8 mouse cellular contexts compared by ENCODE assay signal in the genomic region with DNA sequence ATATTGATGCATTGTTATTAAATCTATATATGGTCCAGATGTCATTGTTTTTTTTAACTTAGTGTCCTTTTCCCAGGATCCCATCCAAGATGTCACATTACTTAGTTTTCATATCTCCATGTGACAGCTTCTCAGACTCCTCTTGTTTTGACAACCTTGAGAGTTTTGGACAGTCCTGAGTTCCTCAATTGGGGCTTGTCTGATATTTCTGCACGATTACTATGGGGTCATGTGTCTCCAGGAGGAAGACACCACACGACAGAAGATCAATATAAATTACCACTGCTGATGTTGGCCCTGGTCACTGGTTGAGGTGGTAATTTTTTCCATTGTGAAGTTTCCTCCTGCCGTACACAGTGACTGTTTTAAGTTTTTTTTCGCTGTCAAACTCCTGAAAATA. TPM values are rescaled to one million over a fixed set of nuclear protein-coding genes. Genes with fewer than 3 reads are reported as not detected.
DNase-seq lines count a peak whose midpoint lies in the region; ATAC-seq and TF ChIP-seq lines count a peak whose summit lies in the region.

No protein-coding gene starts in this region.

- intact Hi-C loops in left cerebral cortex, adult 2 months (cut with DNase I) = no loop called here

- H3K27me3 ChIP-seq in embryonic facial prominence, embryonic 14.5 days (replicated peaks; ENCODE audit: control insufficient read depth, insufficient read depth, low read length) = peaks cover 10% of the 10 kb centered on the region
- H3K27me3 ChIP-seq in limb, embryonic 12.5 days = peaks cover 51% of the 10 kb centered on the region
- H3K27me3 ChIP-seq in neural tube, embryonic 15.5 days (replicated peaks) = peaks cover 44% of the 10 kb centered on the region

- H3K4me3 ChIP-seq in left cerebral cortex, adult 2 months = peak overlapping the region; percentile 74
- H3K4me3 ChIP-seq in embryonic facial prominence, embryonic 14.5 days (ENCODE audit: low read depth, low read length) = peak overlapping the region; percentile 74
- H3K4me3 ChIP-seq in limb, embryonic 12.5 days (replicated peaks) = peak overlapping the region; percentile 56
- peak overlapping the region; percentile 47 for H3K4me3 ChIP-seq in neural tube, embryonic 15.5 days (replicated peaks)

- peaks cover 11% of the 10 kb centered on the region for H3K4me1 ChIP-seq in embryonic facial prominence, embryonic 14.5 days (ENCODE audit: control insufficient read depth, insufficient read depth, low read length)
- peaks cover 11% of the 10 kb centered on the region; the same call in 1 of the 2 replicates for H3K4me1 ChIP-seq in limb, embryonic 12.5 days (replicated peaks)
- H3K4me1 ChIP-seq in neural tube, embryonic 15.5 days = peaks cover 19% of the 10 kb centered on the region

- H3K9ac ChIP-seq in embryonic facial prominence, embryonic 14.5 days (ENCODE audit: low read depth, low read length) = peak overlapping the region; percentile 71
- peak overlapping the region; percentile 42; the same call in 1 of the 2 replicates for H3K9ac ChIP-seq in limb, embryonic 12.5 days (replicated peaks)
- no peak overlapping the region for H3K9ac ChIP-seq in neural tube, embryonic 15.5 days (replicated peaks)

- DNase-seq in left cerebral cortex, adult 2 months (ENCODE audit: extremely low spot score in 1 of 2, low spot score in 2 of 2) = no peak
- no peak for DNase-seq in left cerebral cortex, adult 8-10 months (ENCODE audit: low spot score in 2 of 2)
- DNase-seq in embryonic facial prominence, embryonic 14.5 days (ENCODE audit: low spot score) = no peak
- no peak for DNase-seq in lung, postnatal 36 days

- no peak overlapping the region; the same call in 1 of the 2 replicates for H3K27ac ChIP-seq in left cerebral cortex, adult 2 months
- no peak overlapping the region for H3K27ac ChIP-seq in embryonic facial prominence, embryonic 14.5 days (replicated peaks; ENCODE audit: low read depth, low read length)
- H3K27ac ChIP-seq in limb, embryonic 12.5 days = no peak overlapping the region
- H3K27ac ChIP-seq in neural tube, embryonic 15.5 days (replicated peaks) = no peak overlapping the region

- 2% methylated on average over 4 of the region's 4 CpGs for WGBS in embryonic facial prominence, embryonic 14.5 days
- under 1% methylated on average over 4 of the region's 4 CpGs for WGBS in limb, embryonic 12.5 days
- WGBS in neural tube, embryonic 15.5 days = 2% methylated on average over 4 of the region's 4 CpGs

- no peak for TF ChIP-seq CTCF in left cerebral cortex, adult 2 months (IDR thresholded peaks at IDR 0.05)

- H3K9me3 ChIP-seq in embryonic facial prominence, embryonic 14.5 days (ENCODE audit: control insufficient read depth, low read length) = no peaks in the 10 kb centered on the region
- H3K9me3 ChIP-seq in limb, embryonic 12.5 days = no peaks in the 10 kb centered on the region
- no peaks in the 10 kb centered on the region for H3K9me3 ChIP-seq in neural tube, embryonic 15.5 days (replicated peaks)

- H3K36me3 ChIP-seq in embryonic facial prominence, embryonic 14.5 days (ENCODE audit: control insufficient read depth, insufficient read depth, low read length) = no peaks in the 10 kb centered on the region
- H3K36me3 ChIP-seq in limb, embryonic 12.5 days = no peaks in the 10 kb centered on the region
- H3K36me3 ChIP-seq in neural tube, embryonic 15.5 days = no peaks in the 10 kb centered on the region

- no peak for ATAC-seq in embryonic facial prominence, embryonic 14.5 days (ENCODE audit: low read depth)
- ATAC-seq in limb, embryonic 12.5 days (ENCODE audit: insufficient number of reproducible peaks, insufficient read depth, low FRiP score, low TSS enrichment, low read depth) = 0 out of 2 replicates have a peak, but pooled peaks have one; percentile 43
- no peak for ATAC-seq in neural tube, embryonic 15.5 days (ENCODE audit: low FRiP score)
- no peak; the same call in 1 of the 2 replicates for ATAC-seq in monocyte, adult 5-6 weeks (replicated peaks; ENCODE audit: insufficient number of reproducible peaks, low FRiP score, low TSS enrichment, poor library complexity, severe bottlenecking)
- ATAC-seq in frontal cortex, adult (ENCODE audit: low TSS enrichment) = no peak

- H3K4me2 ChIP-seq in embryonic facial prominence, embryonic 14.5 days (ENCODE audit: low read depth, low read length) = peak overlapping the region; percentile 99
- peak overlapping the region; percentile 90 for H3K4me2 ChIP-seq in limb, embryonic 12.5 days
- H3K4me2 ChIP-seq in neural tube, embryonic 15.5 days = peak overlapping the region; percentile 96

RNA-seq across cellular contexts. Expression of a gene that starts 0.4 kb away (rescaled TPM):
- 10 to 100 TPM; 40.4 to 50.7 TPM for total RNA-seq in left cerebral cortex, adult 2 months (2021)
- 10 to 100 TPM; 33.7 to 40.5 (median 36.4) TPM for total RNA-seq in left cerebral cortex, adult 8-10 months (2022)
- polyA plus RNA-seq in embryonic facial prominence, embryonic 14.5 days (2014; fragmentation: Nextera tagmentation; extraction: Ambion mirVana) = 27.6 and 30.2 TPM in 2 replicates
- 6.2 and 7.0 TPM in 2 replicates for polyA plus RNA-seq in limb, embryonic 12.5 days (2016; fragmentation: Nextera tagmentation; extraction: Ambion mirVana)
- polyA plus RNA-seq in neural tube, embryonic 15.5 days (2015; fragmentation: Nextera tagmentation; extraction: Ambion mirVana) = 2.3 and 15.9 TPM in 2 replicates
- 7.9 to 21.5 TPM (median 10.8 TPM) in 3 replicates for total RNA-seq in monocyte, adult 5-6 weeks (2017)
